ENCODE assay signal across 26 mouse cellular contexts in genomic region chr2:159584641-159585040, GRCm38 (mm10).
A peak's percentile ranks its signal among the peaks of the same experiment; 100 is the strongest.
DNase-seq lines count a peak whose midpoint lies in the region; ATAC-seq and TF ChIP-seq lines count a peak whose summit lies in the region.
"Had no signal": no experiment of that assay in that cellular context is flagged by ENCODE, and none has a peak within 500 bp of the region (broad histone marks: within the 10 kb centered on the region; RNA-seq: fewer than 3 reads in every experiment).

No protein-coding gene starts in this region.

- H3K9me3 ChIP-seq in forebrain, embryonic 16.5 days (ENCODE audit: control insufficient read depth, low read length): no peaks in the 10 kb centered on the region
- H3K9me3 ChIP-seq in forebrain, embryonic 13.5 days (replicated peaks): no peaks in the 10 kb centered on the region
- no peaks in the 10 kb centered on the region for H3K9me3 ChIP-seq in stomach, postnatal 0 days (ENCODE audit: control insufficient read depth, low read length)
- H3K9me3 ChIP-seq: forebrain, embryonic 10.5 days; hindbrain, embryonic 13.5 days; intestine, embryonic 15.5 days; kidney, embryonic 15.5 days; midbrain, embryonic 15.5 days had no signal

- H3K9ac ChIP-seq in forebrain, embryonic 16.5 days (replicated peaks; ENCODE audit: low read depth, low read length): no peak overlapping the region
- no peak overlapping the region for H3K9ac ChIP-seq in forebrain, embryonic 13.5 days
- H3K9ac ChIP-seq in stomach, postnatal 0 days (ENCODE audit: low read length): no peak overlapping the region
- H3K9ac ChIP-seq: hindbrain, embryonic 13.5 days; intestine, embryonic 15.5 days; kidney, embryonic 15.5 days; midbrain, embryonic 15.5 days had no signal

- TF ChIP-seq EP300 in stomach, postnatal 0 days (optimal IDR thresholded peaks at IDR 0.05): no peak

- ATAC-seq in forebrain, embryonic 16.5 days: peak; percentile 59; the same call in 1 of the 2 replicates
- no peak for ATAC-seq in forebrain, embryonic 13.5 days
- ATAC-seq in stomach, postnatal 0 days (ENCODE audit: low FRiP score, low TSS enrichment): no peak
- ATAC-seq: activated CD4-positive, CD25-positive, alpha-beta regulatory T cell, adult 4 months; intestine, embryonic 15.5 days; lung, postnatal 0 days; midbrain, embryonic 15.5 days had no signal

- no peaks in the 10 kb centered on the region for H3K36me3 ChIP-seq in forebrain, embryonic 16.5 days (ENCODE audit: control insufficient read depth, insufficient read depth)
- H3K36me3 ChIP-seq in forebrain, embryonic 13.5 days (ENCODE audit: poor library complexity, severe bottlenecking): no peaks in the 10 kb centered on the region
- no peaks in the 10 kb centered on the region for H3K36me3 ChIP-seq in stomach, postnatal 0 days (ENCODE audit: control insufficient read depth, insufficient read depth, low read length)
- H3K36me3 ChIP-seq: forebrain, embryonic 10.5 days; G1E; hindbrain, embryonic 13.5 days; intestine, embryonic 15.5 days; kidney, embryonic 15.5 days; midbrain, embryonic 15.5 days had no signal

- no peak overlapping the region for H3K27ac ChIP-seq in forebrain, embryonic 16.5 days (ENCODE audit: low read length)
- H3K27ac ChIP-seq in forebrain, embryonic 13.5 days: no peak overlapping the region
- no peak overlapping the region for H3K27ac ChIP-seq in stomach, postnatal 0 days (replicated peaks)
- H3K27ac ChIP-seq: forebrain, embryonic 10.5 days; hindbrain, embryonic 13.5 days; intestine, embryonic 15.5 days; kidney, embryonic 15.5 days; midbrain, embryonic 15.5 days had no signal

- TF ChIP-seq CTCF in stomach, postnatal 0 days (IDR thresholded peaks at IDR 0.05; ENCODE audit: low read depth): no peak

- no peak overlapping the region for H3K4me3 ChIP-seq in forebrain, embryonic 16.5 days (replicated peaks; ENCODE audit: low read length)
- no peak overlapping the region for H3K4me3 ChIP-seq in forebrain, embryonic 13.5 days
- H3K4me3 ChIP-seq in stomach, postnatal 0 days (ENCODE audit: low read depth, low read length): no peak overlapping the region
- H3K4me3 ChIP-seq: forebrain, embryonic 10.5 days; hindbrain, embryonic 13.5 days; intestine, embryonic 15.5 days; kidney, embryonic 15.5 days; megakaryocyte, embryonic 14.5 days; midbrain, embryonic 15.5 days had no signal

- peak; percentile 27 to 39 for DNase-seq in left cerebral cortex, postnatal 14 days (ENCODE audit: low spot score in 2 of 2)
- DNase-seq in left cerebral cortex, postnatal 4 days: no peak
- peak; percentile 34 for DNase-seq in brain, embryonic 18.5 days (ENCODE audit: low read depth, low spot score)
- peak; percentile 36 to 76 for DNase-seq in layer of hippocampus, postnatal 14 days (ENCODE audit: low spot score in 2 of 2)
- DNase-seq in lung, postnatal 4 days: no peak
- no peak for DNase-seq in stomach, postnatal 0 days (ENCODE audit: low spot score)
- DNase-seq: adrenal gland, postnatal 14 days; cerebellum, adult 18-20 months; cerebellum, postnatal 36 days; kidney, postnatal 4 days; liver; retina, postnatal 1 day; spleen, adult 18-20 months; thymus, adult 2 months had no signal

- H3K4me2 ChIP-seq in forebrain, embryonic 16.5 days (ENCODE audit: low read length): no peak overlapping the region
- no peak overlapping the region for H3K4me2 ChIP-seq in forebrain, embryonic 13.5 days
- H3K4me2 ChIP-seq in stomach, postnatal 0 days (replicated peaks; ENCODE audit: low read depth): no peak overlapping the region
- H3K4me2 ChIP-seq: heart, embryonic 11.5 days; hindbrain, embryonic 13.5 days; intestine, embryonic 15.5 days; kidney, embryonic 15.5 days; midbrain, embryonic 15.5 days had no signal

- no peaks in the 10 kb centered on the region for H3K27me3 ChIP-seq in forebrain, embryonic 16.5 days (replicated peaks; ENCODE audit: control insufficient read depth, insufficient read depth, low read length)
- no peaks in the 10 kb centered on the region for H3K27me3 ChIP-seq in forebrain, embryonic 13.5 days
- no peaks in the 10 kb centered on the region for H3K27me3 ChIP-seq in stomach, postnatal 0 days (ENCODE audit: control insufficient read depth, insufficient read depth, low read length)
- H3K27me3 ChIP-seq: hindbrain, embryonic 13.5 days; intestine, embryonic 15.5 days; kidney, embryonic 15.5 days; megakaryocyte, embryonic 14.5 days; midbrain, embryonic 15.5 days had no signal

- H3K4me1 ChIP-seq in forebrain, embryonic 16.5 days (replicated peaks; ENCODE audit: control insufficient read depth, insufficient read depth, low read length): peaks cover 3% of the 10 kb centered on the region; the same call in 1 of the 2 replicates
- no peaks in the 10 kb centered on the region for H3K4me1 ChIP-seq in forebrain, embryonic 13.5 days
- no peaks in the 10 kb centered on the region for H3K4me1 ChIP-seq in stomach, postnatal 0 days (replicated peaks; ENCODE audit: control insufficient read depth, insufficient read depth)
- H3K4me1 ChIP-seq: hindbrain, embryonic 13.5 days; intestine, embryonic 15.5 days; megakaryocyte, embryonic 14.5 days; midbrain, embryonic 15.5 days had no signal

- intact Hi-C loops in left cerebral cortex, postnatal 14 days (cut with DNase I): loop anchor here (10.0 kb wide), 1 partner anchor 780 kb away; the partner anchor contains the start of gene Mafb
- intact Hi-C loops in left cerebral cortex, postnatal 4 days (cut with DNase I): loop anchor here (10.0 kb wide), 1 partner anchor 780 kb away; the partner anchor contains the start of gene Mafb

Comparison
In these comparisons a context has a peak if more than half of its experiments do, and no peak if none do; other contexts are left out.
1. DNase-seq: peak in left cerebral cortex, postnatal 14 days (2 of 2), brain, embryonic 18.5 days (single experiment) and layer of hippocampus, postnatal 14 days (2 of 2); none in left cerebral cortex, postnatal 4 days (single experiment), lung, postnatal 4 days (0 of 2) and stomach, postnatal 0 days (single experiment).